Mouse (Mus musculus) ZHBTc4 (cell line): ENCODE results near the gene Fam196a.
A peak's percentile ranks its signal among the peaks of the same experiment; 100 is the strongest.

Source experiments
- DNase-seq: peaks from one replicate; pipeline ENCODE4 v3.0.0-alpha.2; 2011; ENCODE audit warnings: low read depth, low spot score

Gene Fam196a

DNA sequence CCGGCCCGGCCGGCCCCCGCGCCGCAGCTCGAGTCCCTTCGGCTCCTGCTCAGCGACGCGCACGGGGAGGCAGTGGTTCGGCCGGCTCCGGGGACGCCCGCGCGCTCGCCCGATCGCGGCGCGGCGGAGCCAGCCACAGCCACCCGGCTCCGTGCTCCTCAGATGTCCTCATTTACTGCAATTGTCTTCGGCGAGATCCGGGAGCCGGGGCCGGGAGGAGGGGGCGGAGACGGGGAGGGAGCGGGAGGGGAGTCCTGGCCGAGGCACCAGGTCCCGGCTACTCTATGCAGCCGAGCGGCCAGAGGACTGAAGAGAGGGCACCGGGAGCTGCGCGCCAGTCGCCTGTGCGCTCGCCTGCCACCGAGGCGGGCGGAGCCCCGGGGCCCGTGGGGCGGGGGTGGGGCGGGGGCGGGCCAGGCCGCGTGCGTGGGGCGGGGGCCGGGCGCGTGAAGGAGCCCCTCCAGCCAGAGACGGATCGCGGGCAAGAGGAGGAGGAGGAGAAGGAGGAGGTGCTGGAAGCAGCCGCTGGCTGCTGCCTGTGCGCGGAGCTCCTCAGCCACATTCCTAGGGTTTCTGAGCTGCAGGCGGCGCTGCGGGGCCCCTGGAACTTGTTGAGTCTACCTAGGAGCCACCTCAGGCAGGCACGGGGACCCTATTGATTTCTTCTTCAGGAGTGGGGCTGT lies at the start of gene Fam196a:
Gene Fam196a (minus strand): TSS at position 504 of the 683 bp plus-strand sequence.
- DNase-seq = peak; percentile 89

DNA sequence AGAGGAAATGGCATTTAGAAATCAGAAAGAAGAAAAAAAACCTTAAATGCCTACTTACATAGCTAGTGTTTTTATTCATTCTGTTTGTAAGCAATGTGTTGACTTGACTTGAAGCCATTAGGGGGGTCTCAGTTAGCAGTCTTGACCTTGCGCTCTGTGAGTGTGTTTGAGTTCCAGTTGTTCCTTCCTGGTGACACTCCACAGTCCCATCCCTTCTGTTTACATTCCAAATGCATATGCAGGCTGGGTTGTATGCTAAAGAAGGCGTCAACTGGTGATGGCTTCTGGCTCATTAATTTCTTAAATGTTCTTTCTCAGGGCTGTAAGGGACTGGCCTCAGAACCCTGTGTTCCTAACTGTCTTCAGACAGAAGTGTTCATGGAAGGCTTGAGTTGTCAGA lies 23.4 kb upstream of the Fam196a start:
- DNase-seq = no peak

DNA sequence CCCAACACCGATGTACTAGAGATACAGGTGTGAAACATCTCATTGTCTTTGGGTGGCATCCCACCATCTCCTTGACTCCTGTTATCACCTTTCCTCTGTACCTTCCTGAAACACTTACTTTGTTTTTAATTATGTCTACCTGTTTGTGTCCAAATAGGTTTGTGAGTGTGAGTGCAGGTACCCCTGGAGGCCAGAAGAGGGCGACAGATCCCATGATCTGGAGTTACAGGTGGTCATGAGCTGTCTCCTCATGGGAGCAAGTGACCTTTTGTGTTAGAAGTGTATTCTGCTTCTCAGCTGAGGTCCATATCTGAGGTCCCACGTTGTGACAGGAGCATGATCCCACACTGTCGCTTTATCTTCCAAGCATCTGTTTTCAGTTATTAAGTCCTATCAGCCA lies 22.6 kb upstream of the Fam196a start:
- DNase-seq = peak; percentile 73

DNA sequence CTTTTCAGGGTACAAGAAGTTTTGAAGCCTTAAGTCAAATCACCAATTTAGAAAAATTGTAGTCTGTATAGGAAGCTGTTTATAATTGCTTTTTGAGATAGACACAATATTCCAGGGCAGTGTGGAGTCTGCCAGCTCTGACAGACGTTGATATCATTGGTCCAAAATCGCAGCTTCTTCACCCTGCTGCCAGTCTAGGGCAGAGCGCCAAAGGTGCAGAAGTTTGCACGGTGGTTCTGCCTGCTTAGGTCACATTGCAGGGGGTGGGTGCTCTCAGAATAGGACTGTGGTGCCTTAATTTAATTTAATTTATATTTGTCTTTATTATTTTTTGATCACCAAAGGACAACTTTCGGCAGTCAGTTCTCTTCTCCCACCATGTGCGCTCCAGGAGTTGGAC lies 20.9 kb upstream of the Fam196a start:
- DNase-seq = no peak

DNA sequence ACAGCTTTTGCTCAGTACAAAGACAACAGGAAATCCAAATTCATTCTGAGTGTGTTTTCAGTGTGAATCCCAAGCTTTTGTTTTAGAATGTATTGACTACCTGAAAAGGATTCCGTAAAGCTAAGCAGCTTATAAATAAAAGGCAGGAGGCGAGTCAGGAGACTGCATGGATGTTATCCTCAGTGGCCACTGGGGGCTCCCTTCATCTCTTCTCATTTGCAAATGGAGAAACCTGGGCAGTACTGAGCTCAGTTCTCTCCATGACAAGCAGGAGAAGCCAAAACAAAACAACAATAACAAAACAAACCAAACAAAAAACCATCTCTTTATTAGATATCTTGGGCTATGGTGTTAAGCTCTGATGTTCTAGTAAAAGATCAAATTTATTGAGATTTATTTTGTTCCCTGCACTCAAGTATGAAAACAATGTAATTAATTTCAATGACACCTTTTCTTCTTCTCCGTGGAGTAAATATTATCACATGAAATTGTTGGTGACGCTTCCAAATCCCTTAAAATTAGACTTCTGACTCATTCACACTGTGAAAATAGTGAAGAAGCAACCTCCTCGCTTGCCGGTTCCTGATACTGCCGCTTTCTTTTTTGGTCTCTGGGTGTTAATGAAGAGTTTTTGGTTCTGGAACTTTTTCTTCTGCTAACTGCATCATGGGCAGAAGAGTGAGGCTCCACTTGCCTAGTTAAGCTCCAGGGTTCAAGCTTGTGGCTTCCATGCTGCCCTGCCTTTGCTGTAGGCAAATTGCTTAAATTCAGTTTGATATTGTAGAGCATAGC lies 7.9 kb upstream of the Fam196a start:
- peak; percentile 54 for DNase-seq

DNA sequence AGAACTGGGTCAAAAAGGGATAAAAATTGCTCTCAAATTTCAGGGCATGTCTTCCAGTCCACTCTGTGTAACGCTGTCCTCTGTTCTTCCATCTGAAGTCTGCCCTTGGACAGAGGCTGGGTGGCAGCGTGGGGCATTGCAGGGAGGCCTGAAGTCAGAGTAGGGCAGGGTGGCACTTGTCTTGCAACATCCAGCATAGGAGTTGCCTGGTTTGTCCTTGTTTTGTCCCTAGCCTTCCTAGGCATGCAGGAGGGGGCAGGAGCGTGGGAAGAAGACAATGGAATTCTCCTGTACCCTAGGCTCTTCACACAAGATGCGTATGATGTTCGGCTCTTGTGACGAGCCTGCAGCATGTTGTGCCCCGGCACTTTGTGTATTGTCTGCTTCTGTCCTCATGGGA lies 5.5 kb upstream of the Fam196a start:
- DNase-seq = no peak

DNA sequence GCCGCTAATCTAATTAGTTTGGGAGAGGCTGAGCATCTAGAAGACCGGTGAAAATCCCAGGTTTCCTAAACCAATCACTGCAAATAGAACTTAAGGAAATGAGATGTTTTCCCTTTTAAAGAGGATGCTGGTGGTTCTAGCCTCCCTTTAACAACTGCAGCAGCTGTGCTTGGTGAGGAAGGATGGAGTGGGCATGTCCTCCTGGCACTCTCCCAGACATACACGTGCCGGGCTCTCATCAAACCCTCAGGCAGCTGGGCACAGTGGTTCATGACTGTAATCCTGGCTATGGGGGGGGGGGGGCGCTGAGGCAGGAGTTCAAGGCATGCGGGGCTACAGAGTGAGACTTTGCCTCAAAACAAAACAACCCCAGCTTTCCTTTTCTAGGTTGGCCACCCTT lies 4.8 kb upstream of the Fam196a start:
- no peak for DNase-seq

DNA sequence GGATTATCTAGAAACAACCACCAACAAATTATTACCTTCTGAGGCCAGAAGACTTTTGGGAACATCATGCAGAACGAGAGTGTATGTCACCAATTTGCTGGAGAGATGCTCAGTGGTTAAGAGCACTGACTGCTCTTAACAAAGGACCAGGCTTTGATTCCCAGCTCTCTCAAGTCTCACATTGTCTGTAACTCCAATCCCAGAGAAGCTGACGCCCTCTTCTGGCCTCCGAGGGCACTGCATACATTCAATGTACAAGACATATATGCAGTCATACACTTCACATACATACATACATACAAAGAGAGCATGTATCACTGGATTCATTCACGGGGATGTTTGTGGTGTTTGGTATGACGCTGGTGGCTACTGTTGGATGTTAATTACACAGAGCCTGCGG lies 3.7 kb upstream of the Fam196a start:
- DNase-seq = peak; percentile 53

DNA sequence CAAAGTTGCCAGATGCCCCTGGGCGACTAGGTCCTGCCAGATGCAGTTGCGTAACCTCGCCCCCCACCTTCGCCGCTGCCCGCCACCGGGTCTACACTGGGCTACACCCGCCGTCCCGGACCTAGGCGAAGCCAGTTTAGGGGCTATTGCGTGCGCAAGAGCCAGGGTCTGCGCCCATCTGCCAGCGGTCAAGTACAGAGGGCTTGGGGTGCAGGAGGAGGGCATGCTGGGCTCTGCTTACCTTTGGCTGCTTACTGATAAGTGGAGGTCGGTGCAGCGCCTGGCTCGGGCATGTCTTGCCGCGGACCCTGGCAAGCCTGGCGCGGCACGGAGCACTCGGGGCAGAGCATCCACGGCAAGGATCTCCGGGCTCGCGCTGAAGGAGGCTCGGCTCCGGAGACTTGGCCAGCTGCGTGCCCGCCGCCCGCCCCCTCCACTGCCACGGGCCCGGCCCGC lies 731 bp downstream of the Fam196a start:
- peak; percentile 45 for DNase-seq

DNA sequence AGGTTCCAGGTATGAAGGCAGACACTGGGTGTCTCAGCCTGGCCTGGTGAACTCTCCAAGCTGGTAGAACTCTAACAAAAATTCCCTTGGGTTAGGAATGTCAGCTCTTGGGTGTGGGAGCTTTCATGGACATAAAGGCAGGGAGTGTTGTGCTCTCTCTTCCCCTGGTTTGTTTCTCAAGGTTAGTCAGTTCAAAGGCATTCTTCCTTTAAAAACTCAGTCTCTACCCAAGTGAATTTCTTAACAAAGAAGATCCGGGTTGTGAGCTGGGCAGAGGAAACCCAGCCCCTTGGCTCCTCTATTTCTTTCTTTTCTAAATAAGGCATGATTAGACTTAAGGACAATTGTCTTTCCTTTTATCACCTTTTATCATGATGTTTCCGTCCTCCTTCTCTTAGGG lies 6.3 kb downstream of the Fam196a start:
- peak; percentile 91 for DNase-seq

DNA sequence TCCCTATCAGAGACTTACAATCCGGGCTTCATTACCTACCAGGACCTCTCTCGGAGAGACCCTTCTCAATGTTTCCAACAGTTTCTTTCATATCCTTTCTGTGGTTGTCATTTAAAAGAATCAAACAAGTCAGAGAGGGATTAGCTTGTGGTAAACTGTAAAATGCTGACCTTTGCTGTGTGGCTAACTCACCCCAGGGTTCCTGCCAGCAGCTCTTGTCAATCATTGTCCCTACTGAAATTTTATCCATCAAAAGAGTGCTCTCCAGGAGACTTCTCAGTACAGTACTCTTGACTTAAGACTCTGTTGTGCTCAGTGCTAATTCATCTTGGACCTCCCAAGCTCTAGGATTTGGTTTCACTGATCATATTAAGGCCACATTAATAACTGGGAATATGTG lies 36.2 kb downstream of the Fam196a start:
- no peak for DNase-seq

DNA sequence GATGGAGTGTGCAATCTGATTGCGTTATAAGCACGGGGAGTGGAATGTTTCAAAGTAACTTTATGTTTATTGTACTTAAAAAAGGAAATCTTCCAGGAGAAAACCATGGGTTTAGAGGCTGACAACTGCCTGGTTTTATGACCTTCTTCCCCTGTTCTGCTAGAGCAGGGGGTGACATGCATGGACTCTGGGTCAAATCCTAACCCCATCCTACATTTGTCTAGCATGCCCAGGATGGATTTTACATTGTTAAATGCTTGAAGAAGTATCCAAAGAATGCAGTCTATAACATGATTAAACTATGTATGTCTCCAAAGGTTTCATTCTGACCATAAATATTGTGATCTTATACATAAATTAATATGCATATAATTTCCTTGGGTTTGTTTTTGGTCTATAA lies 38.8 kb downstream of the Fam196a start:
- DNase-seq = no peak

DNA sequence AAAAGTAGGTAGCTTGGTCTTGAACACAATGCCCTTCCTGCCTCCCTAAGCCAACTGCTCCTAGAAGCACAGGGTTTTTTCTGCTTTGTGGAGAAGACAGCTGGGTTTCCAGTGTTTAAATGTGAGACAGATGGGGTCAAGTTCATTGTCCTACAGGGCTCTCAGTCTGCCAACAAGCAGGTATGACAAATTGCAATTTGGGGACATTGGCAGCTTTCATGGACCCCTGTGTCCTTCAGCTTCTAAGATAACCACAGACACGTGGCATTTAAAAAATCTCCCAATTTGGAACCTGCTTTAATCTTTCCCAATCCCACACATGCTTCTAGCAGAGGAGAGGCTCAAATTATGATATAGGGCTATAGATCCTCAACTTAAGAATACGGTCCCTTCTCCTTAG lies 43.6 kb downstream of the Fam196a start:
- DNase-seq = no peak

DNA sequence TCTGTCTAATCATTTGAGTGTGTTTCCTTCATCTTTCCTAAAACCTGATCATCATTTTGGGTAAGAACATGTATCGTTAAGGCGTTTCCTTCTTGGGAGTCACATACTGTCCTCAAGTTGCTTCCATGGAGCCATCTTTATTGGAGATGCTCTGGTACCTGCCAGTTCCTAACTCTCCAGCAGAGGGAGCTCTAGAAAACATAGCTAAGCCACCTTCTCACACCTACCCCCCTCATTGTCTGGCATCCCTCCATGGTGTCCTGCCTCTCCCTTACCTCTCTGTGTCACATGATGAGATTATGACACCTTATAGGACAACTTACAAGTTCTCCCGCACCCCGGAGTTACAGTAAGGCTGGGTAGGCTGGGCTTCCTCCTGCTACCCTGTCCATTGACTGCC lies 45.3 kb downstream of the Fam196a start:
- DNase-seq = peak; percentile 60

DNA sequence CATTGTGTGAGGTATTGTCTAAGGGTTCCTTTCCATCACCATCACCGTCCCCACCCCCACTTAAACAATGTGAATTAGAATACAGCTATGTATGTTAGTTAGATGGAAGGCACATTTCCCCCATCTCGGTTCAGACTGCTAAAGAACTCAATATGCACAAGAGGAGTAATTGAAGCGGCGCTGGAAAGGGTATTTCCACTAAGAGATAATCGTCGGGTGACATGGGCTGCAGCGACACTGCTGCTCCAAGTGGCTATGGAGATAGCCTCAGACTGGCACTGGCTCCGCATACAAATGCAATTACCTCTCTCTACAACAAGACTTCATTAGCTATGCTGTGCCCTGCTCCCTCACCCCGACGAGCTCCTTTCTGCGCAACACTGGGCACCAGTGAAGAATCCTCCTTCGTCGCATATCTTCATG lies 45.8 kb downstream of the Fam196a start:
- DNase-seq = no peak

DNA sequence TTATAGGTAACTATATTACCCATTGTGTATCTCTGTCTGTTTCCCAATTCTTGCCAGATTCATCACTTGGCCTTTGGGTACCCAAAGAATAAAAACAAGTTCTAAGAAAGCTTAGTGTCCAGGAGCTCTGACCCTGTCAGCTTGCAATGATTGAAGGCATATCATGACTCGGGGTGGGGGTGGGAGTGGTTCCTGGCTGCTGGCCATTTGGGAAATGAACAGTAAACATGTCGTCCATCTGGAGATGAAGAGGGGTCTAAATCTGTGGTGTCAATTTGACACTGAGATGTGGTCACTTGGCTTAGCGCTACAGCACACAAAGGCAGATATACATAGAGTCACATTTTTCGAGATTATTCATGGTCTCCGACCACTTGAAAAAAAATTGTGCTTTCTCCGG lies 54.7 kb downstream of the Fam196a start:
- no peak for DNase-seq

DNA sequence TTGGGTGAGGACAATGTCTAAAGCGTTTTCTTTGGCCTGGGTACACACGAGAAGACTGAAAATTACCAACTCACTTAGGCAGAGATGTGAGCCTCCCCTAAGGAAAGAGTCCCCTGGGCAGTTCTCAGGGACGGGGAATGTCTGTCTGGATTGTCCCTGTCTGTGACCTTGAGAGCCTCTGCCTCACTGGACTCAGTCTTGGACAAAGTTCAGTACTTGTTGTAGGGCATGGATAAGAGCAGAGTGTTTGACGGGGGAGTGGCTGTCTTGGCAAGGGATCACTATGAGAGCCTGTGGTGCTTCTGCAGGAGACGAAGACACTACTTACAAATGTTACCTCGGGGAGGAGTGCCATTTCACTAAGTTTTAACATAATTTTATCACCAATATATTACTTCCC lies 57.8 kb downstream of the Fam196a start:
- DNase-seq = peak; percentile 40

DNA sequence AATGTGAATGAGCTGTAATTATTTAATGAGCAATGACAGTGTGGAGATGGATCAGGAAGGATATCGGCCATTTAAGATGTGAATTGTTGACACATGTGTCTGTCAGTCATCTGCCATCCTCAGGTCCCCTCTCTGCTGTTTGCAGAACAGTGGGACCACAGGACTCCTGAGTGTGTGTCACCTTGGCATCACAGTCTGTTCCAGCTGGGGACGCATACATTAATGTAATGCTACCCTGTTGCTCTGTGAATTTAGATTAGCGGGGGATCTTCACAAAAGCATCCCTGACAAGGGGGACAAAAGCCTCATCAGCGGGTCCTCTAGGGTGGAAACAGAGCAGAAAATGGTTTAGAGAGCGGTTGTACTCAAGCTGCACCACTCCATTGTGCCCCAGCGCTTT lies 59.2 kb downstream of the Fam196a start:
- no peak for DNase-seq

DNA sequence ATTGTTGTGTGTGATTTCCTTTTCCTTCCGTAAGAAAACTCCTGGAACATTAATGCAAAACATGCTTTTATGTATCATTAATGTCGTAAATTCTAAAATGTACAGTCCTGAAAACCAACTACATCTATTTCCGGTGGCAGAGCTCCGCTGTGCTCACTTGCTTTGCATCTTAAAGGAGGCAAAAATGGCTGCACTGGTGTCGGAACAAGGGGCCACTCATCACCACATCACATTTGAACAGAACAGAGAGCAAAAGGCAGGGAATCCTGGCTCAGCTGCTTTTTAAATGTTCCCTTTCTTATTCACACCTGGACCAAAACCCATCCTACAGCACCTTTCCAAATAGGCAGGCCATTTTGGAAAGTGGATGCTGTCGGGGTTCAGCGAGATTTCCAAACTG lies 65.2 kb downstream of the Fam196a start:
- peak; percentile 57 for DNase-seq

DNA sequence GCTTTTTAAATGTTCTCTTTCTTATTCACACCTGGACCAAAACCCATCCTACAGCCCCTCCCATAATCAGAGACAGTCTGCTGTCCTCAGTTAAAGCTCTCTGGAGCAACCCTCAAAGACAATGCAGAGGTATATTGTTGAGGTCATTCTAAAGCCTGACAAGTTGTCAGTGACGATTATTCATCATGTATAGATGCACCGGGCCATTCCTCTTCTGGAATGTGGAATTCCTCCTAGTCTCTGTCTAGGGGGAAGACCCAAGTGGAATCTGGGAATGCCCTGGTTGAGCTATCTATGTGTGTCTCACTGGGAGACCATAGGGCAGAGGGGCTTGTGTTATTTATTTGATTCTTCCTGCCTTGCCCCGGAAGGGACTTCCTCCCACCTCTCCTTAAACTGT lies 65.7 kb downstream of the Fam196a start:
- DNase-seq = peak; percentile 68

DNA sequence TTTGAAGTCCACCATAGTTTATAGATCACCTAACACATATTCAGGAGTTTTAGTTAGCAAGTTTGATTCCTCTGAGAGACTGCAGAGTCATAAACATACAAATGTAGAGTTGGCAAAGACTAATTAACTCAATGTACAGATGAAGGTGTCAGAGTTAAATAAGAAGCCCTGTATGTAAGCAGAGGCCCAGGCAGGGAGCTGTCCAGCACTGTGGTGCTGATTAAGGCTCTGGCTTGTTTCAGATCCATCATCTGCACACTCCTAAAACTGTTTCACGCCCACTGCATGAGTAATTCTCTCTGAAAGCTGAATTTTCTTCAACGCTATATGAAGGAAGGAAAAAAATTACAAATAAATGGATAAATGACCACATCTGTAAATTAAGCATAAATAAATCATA lies 74.1 kb downstream of the Fam196a start:
- DNase-seq = peak; percentile 68

DNA sequence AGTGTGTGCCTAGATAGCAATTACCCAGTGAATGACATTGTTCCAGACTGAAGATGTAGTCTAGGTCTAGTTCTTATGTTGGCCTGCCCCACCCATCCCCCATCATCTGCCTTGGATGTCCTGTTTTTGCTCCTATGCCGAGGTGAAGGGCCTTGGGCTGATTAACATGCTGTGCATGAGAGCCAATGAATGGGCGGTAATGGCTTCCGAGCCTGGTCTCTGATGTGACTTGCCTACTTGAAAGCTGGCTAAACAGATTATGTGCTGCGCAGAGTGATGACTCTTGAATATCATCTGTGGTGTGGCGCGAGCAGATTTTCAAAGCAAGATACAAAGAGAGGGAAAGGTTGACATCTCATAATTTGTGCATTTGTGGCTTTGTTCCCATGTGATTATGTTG lies 76.2 kb downstream of the Fam196a start:
- no peak for DNase-seq

DNA sequence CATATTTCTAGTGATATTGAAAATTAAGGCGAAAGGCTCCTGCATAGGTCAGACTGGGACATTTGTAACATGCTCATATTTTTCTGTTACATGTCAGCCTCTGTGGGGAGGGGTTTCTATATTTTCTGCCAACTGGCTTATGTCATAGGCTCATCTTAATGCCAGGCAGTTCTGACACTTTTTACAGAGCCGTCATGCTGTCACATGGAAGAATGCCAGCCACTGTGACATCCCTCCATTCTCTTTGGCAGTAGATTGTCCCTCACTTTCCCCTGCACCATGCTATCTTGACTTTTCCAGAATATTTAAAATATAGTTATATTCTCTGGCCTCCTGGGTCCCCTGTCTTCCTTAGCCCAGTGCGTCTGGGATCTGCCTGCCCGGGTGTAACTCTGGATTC lies 95.5 kb downstream of the Fam196a start:
- no peak for DNase-seq
